Mouse (Mus musculus) spleen, postnatal 14 days (tissue): Measurements from ENCODE around the gene Slc16a10.

Experiments used
- DNase-seq, 2 experiments: peaks; one replicate each; pipeline ENCODE4 v3.0.0; 2021 to 2022; ENCODE audit warnings: low spot score in 2 of 2

Gene Slc16a10

DNA sequence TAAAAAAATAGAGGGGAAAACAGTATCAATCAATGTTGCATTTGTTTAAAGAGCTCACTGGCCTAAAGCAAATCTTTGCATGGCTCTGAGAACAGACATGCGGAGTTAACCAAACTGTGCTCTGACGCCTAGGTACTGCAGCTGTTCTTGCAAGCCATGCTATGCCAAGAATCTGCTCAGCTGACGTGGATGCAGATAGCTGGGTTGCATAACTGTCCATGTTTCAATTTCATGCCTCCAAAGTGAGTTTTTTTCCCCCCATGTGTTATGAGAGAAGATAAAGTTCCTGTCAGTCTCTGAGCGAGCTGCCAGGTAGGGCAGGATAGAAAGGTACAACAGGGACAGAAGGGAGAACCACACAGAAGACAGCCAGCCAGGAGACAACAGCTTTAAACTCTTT lies 72.8 kb downstream of the Slc16a10 start:
- DNase-seq, result no peak

DNA sequence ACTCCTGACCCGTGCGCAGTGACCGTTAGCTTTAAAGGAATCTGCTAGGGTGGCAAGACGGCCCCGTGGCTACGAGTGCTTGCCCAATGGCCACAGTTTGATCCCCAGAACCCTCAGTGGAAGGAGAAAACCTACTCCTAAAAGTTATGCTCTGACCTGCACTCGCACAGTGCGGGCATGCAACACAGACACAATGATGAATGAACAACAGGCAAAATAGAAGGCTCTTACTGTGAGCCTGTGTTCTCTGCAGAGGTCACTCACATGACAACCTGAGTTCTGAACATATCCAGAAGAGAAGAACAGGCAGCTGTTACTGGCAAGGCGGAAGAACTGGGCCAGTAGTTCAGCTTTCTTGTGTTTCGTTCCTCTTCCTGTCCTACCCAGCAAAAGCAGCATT lies 73.5 kb downstream of the Slc16a10 start:
- DNase-seq, result no peak

DNA sequence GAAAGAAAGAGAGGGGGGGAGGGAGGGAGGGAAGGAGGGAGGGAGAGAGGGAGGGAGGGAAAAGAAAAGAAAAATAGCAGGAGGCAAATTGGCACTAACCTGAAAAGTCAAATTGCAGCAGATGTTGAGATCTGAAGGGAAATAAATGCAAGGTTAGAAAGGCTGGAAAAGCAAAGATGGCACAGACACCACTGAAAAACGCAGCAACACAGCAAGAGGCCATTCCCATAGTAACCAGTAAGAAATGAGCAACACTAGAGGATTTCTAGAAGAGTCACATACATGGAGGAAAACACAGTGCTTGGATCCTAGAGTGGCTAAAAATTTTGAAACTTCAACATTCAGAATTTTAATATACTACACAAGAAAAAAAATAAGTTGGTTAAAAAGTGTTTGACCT lies 74.5 kb downstream of the Slc16a10 start:
- DNase-seq, result no peak

GRCm38 (mm10) chr10:40067071-40067470 lies 75.0 kb downstream of the Slc16a10 start:
- no peak for DNase-seq

- DNase-seq, result no peak
These were observed 76.7 kb downstream of the Slc16a10 start for GRCm38 (mm10) chr10:40065357-40065756.

DNA sequence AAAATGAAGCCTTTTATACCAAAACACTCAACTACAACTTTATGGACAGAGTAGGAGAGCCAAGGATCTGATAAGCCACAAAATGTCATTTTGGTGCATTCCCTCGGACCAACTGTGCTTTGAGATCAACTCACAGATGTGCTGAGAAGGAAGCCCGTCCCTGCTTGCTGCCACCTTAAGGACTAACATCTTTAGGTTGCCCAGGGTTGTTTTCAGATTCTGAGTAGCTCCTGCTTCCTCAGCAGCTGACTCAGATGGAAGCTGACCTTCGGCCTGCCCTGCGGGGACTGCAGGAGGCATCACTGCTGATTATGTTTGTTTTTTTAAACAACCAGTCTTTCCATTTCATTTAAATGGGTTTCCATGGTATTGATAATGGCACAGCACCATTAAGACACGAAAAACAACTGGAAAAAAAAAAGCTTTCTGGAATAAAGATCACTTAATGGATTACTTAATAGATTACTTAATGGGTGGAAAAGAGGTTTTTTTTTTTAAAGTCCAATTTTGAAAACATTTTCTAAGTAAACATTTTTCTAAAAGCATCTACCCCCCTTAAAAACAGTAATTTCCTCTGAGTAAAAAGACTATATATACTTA lies 78.7 kb downstream of the Slc16a10 start:
- no peak for DNase-seq

DNA sequence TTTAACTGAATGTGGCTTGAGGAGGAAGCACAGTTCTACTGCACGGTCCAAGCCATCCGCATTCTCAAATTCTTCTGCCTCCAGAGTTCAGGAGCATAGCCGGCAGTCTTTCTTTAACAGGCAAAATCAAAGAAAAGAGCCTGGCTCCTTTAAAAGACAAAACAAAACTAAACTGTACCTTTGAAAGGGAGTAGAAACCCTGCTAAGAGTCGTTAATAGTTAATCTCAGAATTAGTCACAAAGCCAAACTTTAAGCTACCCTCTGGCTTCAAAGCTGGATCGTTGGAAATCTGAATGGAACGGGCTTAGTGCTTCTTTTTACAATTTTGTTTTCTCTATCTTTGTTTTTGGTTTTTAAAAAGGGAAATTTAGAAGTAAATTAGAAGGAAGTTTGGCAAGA lies 79.2 kb downstream of the Slc16a10 start:
- DNase-seq, result no peak

GRCm38 (mm10) chr10:40061926-40062325 lies 80.1 kb downstream of the Slc16a10 start:
- DNase-seq, result no peak

GRCm38 (mm10) chr10:40058786-40059120 lies 83.3 kb downstream of the Slc16a10 start:
- DNase-seq, result no peak

- DNase-seq, result no peak
These were observed 83.8 kb downstream of the Slc16a10 start for GRCm38 (mm10) chr10:40058062-40058785.

- no peak for DNase-seq
These were observed 84.4 kb downstream of the Slc16a10 start for GRCm38 (mm10) chr10:40057615-40058014.

- no peak for DNase-seq
These were observed 87.6 kb downstream of the Slc16a10 start for GRCm38 (mm10) chr10:40054455-40054854.

- no peak for DNase-seq
These were observed 88.2 kb downstream of the Slc16a10 start for GRCm38 (mm10) chr10:40053896-40054295.

DNA sequence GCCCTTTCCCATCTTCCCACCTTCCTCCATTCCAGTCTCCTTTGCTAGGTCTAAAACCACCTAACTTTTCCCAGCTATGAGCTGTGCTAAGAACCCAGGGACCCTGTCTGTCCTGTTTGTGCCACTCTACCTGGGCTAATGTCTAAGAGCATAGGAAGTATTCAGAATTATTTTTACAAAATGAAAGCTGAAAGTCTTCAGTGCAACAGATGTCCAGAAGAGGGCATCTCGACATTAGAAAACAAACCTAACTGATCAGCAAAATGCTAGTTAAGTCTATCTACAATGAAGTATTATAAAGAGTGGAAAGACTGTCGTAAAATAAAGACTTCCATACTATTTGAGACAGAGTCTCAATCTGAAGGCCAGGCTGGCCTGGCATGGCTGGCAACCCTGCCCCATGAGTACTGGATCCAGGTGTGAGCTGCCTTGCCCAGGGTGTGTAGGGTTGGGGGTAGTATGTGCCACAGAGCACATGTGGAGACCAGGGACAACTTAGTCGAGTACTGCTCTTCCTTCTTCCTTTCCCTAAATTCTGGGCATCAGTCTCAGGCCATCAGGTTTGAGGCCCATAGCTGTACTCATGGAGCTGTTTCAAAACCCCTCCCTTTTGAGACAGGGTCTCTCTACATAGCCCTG lies 88.7 kb downstream of the Slc16a10 start:
- no peak for DNase-seq

DNA sequence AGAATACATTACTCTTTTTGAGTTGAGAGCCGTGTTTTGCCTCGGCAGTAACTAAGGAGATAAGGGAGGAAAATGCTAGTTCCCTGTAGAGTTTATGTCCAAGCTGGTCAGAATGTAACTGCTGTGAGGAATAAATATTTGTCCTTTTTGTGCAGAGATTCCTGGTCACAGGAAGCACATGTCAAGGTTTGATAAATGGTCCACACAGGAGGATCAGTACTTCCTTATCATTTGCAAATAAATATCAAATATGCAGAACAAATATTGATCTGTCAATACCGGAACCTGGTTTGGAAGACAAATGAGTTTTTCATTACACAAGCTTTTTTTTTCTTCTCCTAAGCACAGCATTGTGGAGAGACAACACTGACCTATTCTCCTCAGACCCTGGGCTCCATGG lies 90.1 kb downstream of the Slc16a10 start:
- DNase-seq, result no peak

- DNase-seq, result no peak
These were observed 91.3 kb downstream of the Slc16a10 start for GRCm38 (mm10) chr10:40050763-40051162.

GRCm38 (mm10) chr10:40041339-40041738 lies 100.7 kb downstream of the Slc16a10 start:
- DNase-seq, result no peak

GRCm38 (mm10) chr10:40036686-40037560 lies 105.1 kb downstream of the Slc16a10 start:
- DNase-seq, result no peak

GRCm38 (mm10) chr10:40034956-40035355 lies 107.1 kb downstream of the Slc16a10 start:
- DNase-seq, result no peak

DNA sequence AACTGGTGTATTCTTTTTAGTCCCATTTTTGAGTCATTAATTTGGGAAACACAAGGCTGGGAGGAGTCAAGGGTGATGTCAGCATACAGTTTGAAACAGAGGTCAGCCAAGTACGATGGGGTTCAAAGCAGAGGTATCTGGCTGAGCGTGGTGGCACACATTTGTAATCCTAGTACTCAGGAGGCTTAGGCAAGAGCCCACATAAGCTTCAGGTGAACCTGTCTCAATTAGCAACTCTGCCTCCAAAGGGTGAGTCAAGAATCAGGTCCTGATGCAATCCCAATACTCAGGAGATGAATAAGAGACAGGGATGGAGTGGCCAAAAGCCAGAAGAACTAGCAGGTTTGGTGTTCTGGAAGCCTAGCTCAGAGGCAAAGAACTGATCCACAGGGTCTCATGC lies 109.2 kb downstream of the Slc16a10 start:
- no peak for DNase-seq

GRCm38 (mm10) chr10:40030716-40031115 lies 111.3 kb downstream of the Slc16a10 start:
- DNase-seq, result no peak

DNA sequence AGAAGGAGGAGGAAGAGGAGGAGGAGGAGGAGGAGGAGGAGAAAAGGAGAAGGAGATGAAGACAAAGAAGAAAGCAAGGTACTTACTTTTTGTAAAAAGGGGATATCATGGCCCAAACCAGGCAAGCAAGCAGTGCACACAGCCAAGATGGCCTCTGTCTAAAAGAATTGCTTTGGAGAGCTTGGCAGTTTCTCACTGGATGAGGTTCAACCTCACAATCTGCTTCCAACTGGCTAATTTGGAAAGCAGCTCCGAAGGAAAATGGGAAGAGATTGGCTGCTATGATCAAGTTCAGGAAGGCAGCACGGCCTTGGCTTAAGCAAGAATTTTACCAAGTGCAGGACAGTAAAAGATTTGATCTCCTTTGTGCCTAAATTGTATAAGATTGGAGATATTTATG lies 112.4 kb downstream of the Slc16a10 start:
- DNase-seq, result no peak
